Mouse (Mus musculus): ENCODE data around the gene Tor1a. TPM values are rescaled to one million over a fixed set of nuclear protein-coding genes. Genes with fewer than 3 reads are reported as not detected.

Tor1a gene
- polyA plus RNA-seq, 1 experiment = 42.7 TPM

GRCm38 (mm10) chr2:30941586-30941985, 26.1 kb downstream of the Tor1a start:
- Histone ChIP-seq H3K4me2 (ENCODE audit: low read depth) (no peak overlapping the region), H3ac (ENCODE audit: control insufficient read depth, insufficient read length) (no peak overlapping the region), H3K79me2 (ENCODE audit: control insufficient read depth, insufficient read depth) (no peaks in the 10 kb centered on the region), H3K36me3 (ENCODE audit: control insufficient read depth, insufficient read depth) (no peaks in the 10 kb centered on the region), H3K27me3 (ENCODE audit: control insufficient read depth, insufficient read depth, insufficient read length) (no peaks in the 10 kb centered on the region), H3K4me3 (no peak overlapping the region)
- TF ChIP-seq TCF12 (IDR thresholded peaks at IDR 0.05; ENCODE audit: insufficient read depth, poor library complexity, severe bottlenecking) (no peak), MYOD1 (IDR thresholded peaks at IDR 0.05; ENCODE audit: control insufficient read depth in 1 of 3, insufficient read length in 2 of 3, low read depth in 2 of 3) (no peak), POLR2AphosphoS2 (IDR thresholded peaks at IDR 0.05; ENCODE audit: insufficient read length, low read depth) (no peak), USF1 (IDR thresholded peaks at IDR 0.05; ENCODE audit: low read depth) (no peak), POLR2A (IDR thresholded peaks at IDR 0.05; ENCODE audit: insufficient read length, low read depth) (no peak), MYOG (IDR thresholded peaks at IDR 0.05; ENCODE audit: control insufficient read depth in 1 of 3, insufficient read depth in 1 of 3, insufficient read length in 2 of 3, low read depth in 2 of 3) (no peak), CEBPB (IDR thresholded peaks at IDR 0.05; ENCODE audit: insufficient read depth, poor library complexity, severe bottlenecking) (no peak), MAX (IDR thresholded peaks at IDR 0.05; ENCODE audit: low read depth) (no peak), TCF3 (IDR thresholded peaks at IDR 0.05; ENCODE audit: insufficient read length, low read depth) (no peak), SRF (IDR thresholded peaks at IDR 0.05; ENCODE audit: control insufficient read depth, insufficient read length, low read depth) (no peak), REST (IDR thresholded peaks at IDR 0.05; ENCODE audit: insufficient read depth, insufficient read length) (no peak), E2F4 (IDR thresholded peaks at IDR 0.05; ENCODE audit: insufficient read depth) (no peak)

GRCm38 (mm10) chr2:30938574-30938991, 29.1 kb downstream of the Tor1a start:
- Histone ChIP-seq H3ac (ENCODE audit: control insufficient read depth, insufficient read length) (no peak overlapping the region), H3K4me2 (ENCODE audit: low read depth) (no peak overlapping the region), H3K79me2 (ENCODE audit: control insufficient read depth, insufficient read depth) (no peaks in the 10 kb centered on the region), H3K36me3 (ENCODE audit: control insufficient read depth, insufficient read depth) (no peaks in the 10 kb centered on the region), H3K27me3 (ENCODE audit: control insufficient read depth, insufficient read depth, insufficient read length) (no peaks in the 10 kb centered on the region), H3K4me3 (no peak overlapping the region)
- TF ChIP-seq SRF (IDR thresholded peaks at IDR 0.05; ENCODE audit: control insufficient read depth, insufficient read length, low read depth) (no peak), MYOD1 (IDR thresholded peaks at IDR 0.05; ENCODE audit: control insufficient read depth in 1 of 3, insufficient read length in 2 of 3, low read depth in 2 of 3) (no peak), POLR2AphosphoS2 (IDR thresholded peaks at IDR 0.05; ENCODE audit: insufficient read length, low read depth) (no peak), TCF3 (IDR thresholded peaks at IDR 0.05; ENCODE audit: insufficient read length, low read depth) (no peak), TCF12 (IDR thresholded peaks at IDR 0.05; ENCODE audit: insufficient read depth, poor library complexity, severe bottlenecking) (no peak), MAX (IDR thresholded peaks at IDR 0.05; ENCODE audit: low read depth) (no peak), REST (IDR thresholded peaks at IDR 0.05; ENCODE audit: insufficient read depth, insufficient read length) (no peak), MYOG (IDR thresholded peaks at IDR 0.05; ENCODE audit: control insufficient read depth in 1 of 3, insufficient read depth in 1 of 3, insufficient read length in 2 of 3, low read depth in 2 of 3) (no peak), POLR2A (IDR thresholded peaks at IDR 0.05; ENCODE audit: insufficient read length, low read depth) (no peak), CEBPB (IDR thresholded peaks at IDR 0.05; ENCODE audit: insufficient read depth, poor library complexity, severe bottlenecking) (no peak), E2F4 (IDR thresholded peaks at IDR 0.05; ENCODE audit: insufficient read depth) (no peak), USF1 (IDR thresholded peaks at IDR 0.05; ENCODE audit: low read depth) (no peak)

GRCm38 (mm10) chr2:30937731-30938130, 30.0 kb downstream of the Tor1a start:
- Histone ChIP-seq H3ac (ENCODE audit: control insufficient read depth, insufficient read length) (no peak overlapping the region), H3K36me3 (ENCODE audit: control insufficient read depth, insufficient read depth) (no peaks in the 10 kb centered on the region), H3K27me3 (ENCODE audit: control insufficient read depth, insufficient read depth, insufficient read length) (no peaks in the 10 kb centered on the region), H3K79me2 (ENCODE audit: control insufficient read depth, insufficient read depth) (no peaks in the 10 kb centered on the region), H3K4me2 (ENCODE audit: low read depth) (no peak overlapping the region), H3K4me3 (no peak overlapping the region)
- TF ChIP-seq POLR2A (IDR thresholded peaks at IDR 0.05; ENCODE audit: insufficient read length, low read depth) (no peak), TCF3 (IDR thresholded peaks at IDR 0.05; ENCODE audit: insufficient read length, low read depth) (no peak), SRF (IDR thresholded peaks at IDR 0.05; ENCODE audit: control insufficient read depth, insufficient read length, low read depth) (no peak), POLR2AphosphoS2 (IDR thresholded peaks at IDR 0.05; ENCODE audit: insufficient read length, low read depth) (no peak), USF1 (IDR thresholded peaks at IDR 0.05; ENCODE audit: low read depth) (no peak), MYOG (IDR thresholded peaks at IDR 0.05; ENCODE audit: control insufficient read depth in 1 of 3, insufficient read depth in 1 of 3, insufficient read length in 2 of 3, low read depth in 2 of 3) (no peak), CEBPB (IDR thresholded peaks at IDR 0.05; ENCODE audit: insufficient read depth, poor library complexity, severe bottlenecking) (no peak), REST (IDR thresholded peaks at IDR 0.05; ENCODE audit: insufficient read depth, insufficient read length) (no peak), MAX (IDR thresholded peaks at IDR 0.05; ENCODE audit: low read depth) (no peak), MYOD1 (IDR thresholded peaks at IDR 0.05; ENCODE audit: control insufficient read depth in 1 of 3, insufficient read length in 2 of 3, low read depth in 2 of 3) (no peak), TCF12 (IDR thresholded peaks at IDR 0.05; ENCODE audit: insufficient read depth, poor library complexity, severe bottlenecking) (no peak), E2F4 (IDR thresholded peaks at IDR 0.05; ENCODE audit: insufficient read depth) (no peak)

GRCm38 (mm10) chr2:30936808-30937207, 30.9 kb downstream of the Tor1a start:
- no peaks in the 10 kb centered on the region for H3K79me2 ChIP-seq (ENCODE audit: control insufficient read depth, insufficient read depth)
- no peak overlapping the region for H3ac ChIP-seq (ENCODE audit: control insufficient read depth, insufficient read length)
- H3K4me2 ChIP-seq (ENCODE audit: low read depth) = no peak overlapping the region
- H3K27me3 ChIP-seq (ENCODE audit: control insufficient read depth, insufficient read depth, insufficient read length) = no peaks in the 10 kb centered on the region
- TF ChIP-seq USF1 (IDR thresholded peaks at IDR 0.05; ENCODE audit: low read depth) = no peak
- no peak for TF ChIP-seq MYOD1 (IDR thresholded peaks at IDR 0.05; ENCODE audit: control insufficient read depth in 1 of 3, insufficient read length in 2 of 3, low read depth in 2 of 3)
- TF ChIP-seq MAX (IDR thresholded peaks at IDR 0.05; ENCODE audit: low read depth) = no peak
- TF ChIP-seq POLR2AphosphoS2 (IDR thresholded peaks at IDR 0.05; ENCODE audit: insufficient read length, low read depth) = no peak
- no peak for TF ChIP-seq TCF12 (IDR thresholded peaks at IDR 0.05; ENCODE audit: insufficient read depth, poor library complexity, severe bottlenecking)
- TF ChIP-seq SRF (IDR thresholded peaks at IDR 0.05; ENCODE audit: control insufficient read depth, insufficient read length, low read depth) = no peak
- no peak for TF ChIP-seq POLR2A (IDR thresholded peaks at IDR 0.05; ENCODE audit: insufficient read length, low read depth)
- TF ChIP-seq E2F4 (IDR thresholded peaks at IDR 0.05; ENCODE audit: insufficient read depth) = no peak
- TF ChIP-seq REST (IDR thresholded peaks at IDR 0.05; ENCODE audit: insufficient read depth, insufficient read length) = no peak
- no peak for TF ChIP-seq CEBPB (IDR thresholded peaks at IDR 0.05; ENCODE audit: insufficient read depth, poor library complexity, severe bottlenecking)
- no peak for TF ChIP-seq TCF3 (IDR thresholded peaks at IDR 0.05; ENCODE audit: insufficient read length, low read depth)
- no peak for TF ChIP-seq MYOG (IDR thresholded peaks at IDR 0.05; ENCODE audit: control insufficient read depth in 1 of 3, insufficient read depth in 1 of 3, insufficient read length in 2 of 3, low read depth in 2 of 3)
- H3K36me3 ChIP-seq (ENCODE audit: control insufficient read depth, insufficient read depth) = no peaks in the 10 kb centered on the region
- H3K4me3 ChIP-seq = no peak overlapping the region
